Mouse (Mus musculus): ENCODE results near the gene Pced1b. TPM values are rescaled to one million over a fixed set of nuclear protein-coding genes. Genes with fewer than 3 reads are reported as not detected.

The Pced1b gene
- polyA plus RNA-seq, 1 experiment: 3.5 TPM

GRCm38 (mm10) chr15:97309533-97309932, 62.6 kb downstream of the Pced1b start:
- Histone ChIP-seq H3K4me1 (ENCODE audit: control insufficient read depth, insufficient read depth, low read length) (no peaks in the 10 kb centered on the region), H3K4me3 (ENCODE audit: insufficient read depth, low read length) (no peak overlapping the region), H3K27ac (ENCODE audit: insufficient read depth, low read depth, low read length) (no peak overlapping the region)
- TF ChIP-seq POLR2A (IDR thresholded peaks at IDR 0.05; ENCODE audit: borderline replicate concordance, low read depth, low read length): no peak
- no peak for TF ChIP-seq CTCF (IDR thresholded peaks at IDR 0.05; ENCODE audit: low read depth, low read length)

- no peak overlapping the region for H3K27ac ChIP-seq (ENCODE audit: insufficient read depth, low read depth, low read length)
- no peaks in the 10 kb centered on the region for H3K4me1 ChIP-seq (ENCODE audit: control insufficient read depth, insufficient read depth, low read length)
- H3K4me3 ChIP-seq (ENCODE audit: insufficient read depth, low read length): no peak overlapping the region
- TF ChIP-seq CTCF (IDR thresholded peaks at IDR 0.05; ENCODE audit: low read depth, low read length) (no peak), POLR2A (IDR thresholded peaks at IDR 0.05; ENCODE audit: borderline replicate concordance, low read depth, low read length) (no peak)
Observed at GRCm38 (mm10) chr15:97310251-97310650, 63.3 kb downstream of the Pced1b start.

- TF ChIP-seq CTCF (IDR thresholded peaks at IDR 0.05; ENCODE audit: low read depth, low read length): no peak
- no peak for TF ChIP-seq POLR2A (IDR thresholded peaks at IDR 0.05; ENCODE audit: borderline replicate concordance, low read depth, low read length)
- H3K4me1 ChIP-seq (ENCODE audit: control insufficient read depth, insufficient read depth, low read length): no peaks in the 10 kb centered on the region
- no peak overlapping the region for H3K4me3 ChIP-seq (ENCODE audit: insufficient read depth, low read length)
- H3K27ac ChIP-seq (ENCODE audit: insufficient read depth, low read depth, low read length): no peak overlapping the region
Observed at GRCm38 (mm10) chr15:97311211-97311610, 64.3 kb downstream of the Pced1b start.

GRCm38 (mm10) chr15:97311937-97312336, 65.0 kb downstream of the Pced1b start:
- H3K4me3 ChIP-seq (ENCODE audit: insufficient read depth, low read length): no peak overlapping the region
- no peak overlapping the region for H3K27ac ChIP-seq (ENCODE audit: insufficient read depth, low read depth, low read length)
- TF ChIP-seq POLR2A (IDR thresholded peaks at IDR 0.05; ENCODE audit: borderline replicate concordance, low read depth, low read length) (no peak), CTCF (IDR thresholded peaks at IDR 0.05; ENCODE audit: low read depth, low read length) (no peak)
- no peaks in the 10 kb centered on the region for H3K4me1 ChIP-seq (ENCODE audit: control insufficient read depth, insufficient read depth, low read length)

- Histone ChIP-seq H3K4me1 (ENCODE audit: control insufficient read depth, insufficient read depth, low read length) (no peaks in the 10 kb centered on the region), H3K4me3 (ENCODE audit: insufficient read depth, low read length) (no peak overlapping the region), H3K27ac (ENCODE audit: insufficient read depth, low read depth, low read length) (no peak overlapping the region)
- TF ChIP-seq CTCF (IDR thresholded peaks at IDR 0.05; ENCODE audit: low read depth, low read length) (no peak), POLR2A (IDR thresholded peaks at IDR 0.05; ENCODE audit: borderline replicate concordance, low read depth, low read length) (no peak)
Observed at GRCm38 (mm10) chr15:97314720-97315421, 68.0 kb downstream of the Pced1b start.

GRCm38 (mm10) chr15:97315422-97315757, 68.5 kb downstream of the Pced1b start:
- Histone ChIP-seq H3K4me1 (ENCODE audit: control insufficient read depth, insufficient read depth, low read length) (no peaks in the 10 kb centered on the region), H3K4me3 (ENCODE audit: insufficient read depth, low read length) (no peak overlapping the region), H3K27ac (ENCODE audit: insufficient read depth, low read depth, low read length) (no peak overlapping the region)
- no peak for TF ChIP-seq POLR2A (IDR thresholded peaks at IDR 0.05; ENCODE audit: borderline replicate concordance, low read depth, low read length)
- no peak for TF ChIP-seq CTCF (IDR thresholded peaks at IDR 0.05; ENCODE audit: low read depth, low read length)

- TF ChIP-seq CTCF (IDR thresholded peaks at IDR 0.05; ENCODE audit: low read depth, low read length) (no peak), POLR2A (IDR thresholded peaks at IDR 0.05; ENCODE audit: borderline replicate concordance, low read depth, low read length) (no peak)
- no peak overlapping the region for H3K27ac ChIP-seq (ENCODE audit: insufficient read depth, low read depth, low read length)
- no peaks in the 10 kb centered on the region for H3K4me1 ChIP-seq (ENCODE audit: control insufficient read depth, insufficient read depth, low read length)
- H3K4me3 ChIP-seq (ENCODE audit: insufficient read depth, low read length): no peak overlapping the region
Observed at GRCm38 (mm10) chr15:97318365-97319001, 71.6 kb downstream of the Pced1b start.

GRCm38 (mm10) chr15:97322821-97323220, 75.9 kb downstream of the Pced1b start:
- Histone ChIP-seq H3K4me1 (ENCODE audit: control insufficient read depth, insufficient read depth, low read length) (no peaks in the 10 kb centered on the region), H3K4me3 (ENCODE audit: insufficient read depth, low read length) (no peak overlapping the region), H3K27ac (ENCODE audit: insufficient read depth, low read depth, low read length) (no peak overlapping the region)
- no peak for TF ChIP-seq POLR2A (IDR thresholded peaks at IDR 0.05; ENCODE audit: borderline replicate concordance, low read depth, low read length)

GRCm38 (mm10) chr15:97323466-97323865, 76.6 kb downstream of the Pced1b start:
- Histone ChIP-seq H3K4me3 (ENCODE audit: insufficient read depth, low read length) (no peak overlapping the region), H3K4me1 (ENCODE audit: control insufficient read depth, insufficient read depth, low read length) (no peaks in the 10 kb centered on the region), H3K27ac (ENCODE audit: insufficient read depth, low read depth, low read length) (no peak overlapping the region)
- TF ChIP-seq CTCF (IDR thresholded peaks at IDR 0.05; ENCODE audit: low read depth, low read length): no peak
- no peak for TF ChIP-seq POLR2A (IDR thresholded peaks at IDR 0.05; ENCODE audit: borderline replicate concordance, low read depth, low read length)

GRCm38 (mm10) chr15:97324311-97324710, 77.4 kb downstream of the Pced1b start:
- H3K4me1 ChIP-seq (ENCODE audit: control insufficient read depth, insufficient read depth, low read length): no peaks in the 10 kb centered on the region
- no peak overlapping the region for H3K4me3 ChIP-seq (ENCODE audit: insufficient read depth, low read length)
- TF ChIP-seq CTCF (IDR thresholded peaks at IDR 0.05; ENCODE audit: low read depth, low read length) (no peak), POLR2A (IDR thresholded peaks at IDR 0.05; ENCODE audit: borderline replicate concordance, low read depth, low read length) (no peak)
- no peak overlapping the region for H3K27ac ChIP-seq (ENCODE audit: insufficient read depth, low read depth, low read length)
